Mouse (Mus musculus): ENCODE results near the gene Cdc42bpg. TPM values are rescaled to one million over a fixed set of nuclear protein-coding genes. Genes with fewer than 3 reads are reported as not detected.

Gene Cdc42bpg
- total and polyA plus RNA-seq, 3 experiments = 0.79 to 4.2 (median 2.3) TPM

DNA sequence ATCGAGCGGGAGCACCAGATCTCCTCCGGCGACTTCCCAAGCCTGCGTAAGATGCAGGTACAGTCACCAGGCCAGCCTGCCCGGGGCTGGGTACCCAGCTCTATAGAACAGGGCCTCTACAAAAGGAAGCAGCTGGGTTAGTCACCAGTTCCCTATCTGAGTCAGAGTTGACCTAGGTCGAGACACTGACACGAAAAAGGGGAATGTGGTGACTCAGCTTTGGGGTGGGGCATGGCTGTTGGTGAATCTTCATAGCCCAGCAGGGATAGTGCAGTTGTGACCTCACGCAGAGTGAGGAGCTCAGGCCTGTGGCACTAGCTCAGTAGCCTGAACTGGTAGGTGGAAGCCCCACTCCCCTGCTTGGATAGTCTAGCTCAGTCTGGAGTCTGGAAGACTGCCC, 8.6 kb upstream of the Cdc42bpg start (continued):
- TF ChIP-seq ZMIZ1 (IDR thresholded peaks at IDR 0.05; ENCODE audit: low read depth, low read length) = no peak
- peak; percentile 94 for TF ChIP-seq BHLHE40 (IDR thresholded peaks at IDR 0.05; ENCODE audit: low read depth, low read length)
- no peak for TF ChIP-seq ZKSCAN1 (IDR thresholded peaks at IDR 0.05; ENCODE audit: borderline replicate concordance, low read depth, low read length)
- TF ChIP-seq IRF4 (IDR thresholded peaks at IDR 0.05; ENCODE audit: low read depth, low read length) = peak; percentile 100
- no peak for TF ChIP-seq CHD1 (IDR thresholded peaks at IDR 0.05; ENCODE audit: low read depth, low read length)
- 0 out of 2 replicates have a peak, but pooled peaks have one; percentile 34 for TF ChIP-seq ELF1 (IDR thresholded peaks at IDR 0.05; ENCODE audit: low read depth, low read length)
- peak; percentile 46 for TF ChIP-seq NRF1 (IDR thresholded peaks at IDR 0.05; ENCODE audit: low read depth, low read length)
- peak; percentile 99 for TF ChIP-seq TCF12 (IDR thresholded peaks at IDR 0.05; ENCODE audit: low read depth, low read length)
- peak; percentile 91 for TF ChIP-seq TBP (conservative IDR thresholded peaks at IDR 0.05; ENCODE audit: low read depth, low read length)
- peak; percentile 85 for TF ChIP-seq POLR2A (IDR thresholded peaks at IDR 0.05; ENCODE audit: low read depth, low read length)
- peak; percentile 99 for TF ChIP-seq SIN3A (IDR thresholded peaks at IDR 0.05; ENCODE audit: low read length)
- no peak for TF ChIP-seq E2F4 (IDR thresholded peaks at IDR 0.05; ENCODE audit: insufficient replicate concordance, low read depth, low read length)

DNA sequence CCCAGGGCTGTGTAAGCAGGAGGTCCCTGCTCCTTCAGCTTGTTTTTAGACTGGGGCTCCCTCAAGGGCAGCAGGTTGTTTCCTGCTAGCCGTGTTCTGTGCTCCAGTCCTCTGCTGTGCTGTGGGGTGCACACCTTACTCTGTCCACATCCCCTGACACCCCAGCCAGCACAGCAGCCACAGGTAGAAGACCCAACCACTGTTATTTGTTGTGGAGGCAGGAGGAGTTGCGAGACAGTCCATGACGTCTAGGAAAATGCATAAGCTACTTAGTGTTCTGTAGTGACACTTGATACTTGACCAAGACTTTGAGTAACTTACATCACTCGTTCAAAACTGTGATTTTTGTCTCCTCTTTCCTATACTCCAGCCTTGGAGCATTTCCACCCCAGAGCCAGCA, 7.3 kb upstream of the Cdc42bpg start:
- Histone ChIP-seq H3K9ac (ENCODE audit: insufficient read depth, low read depth) (peak overlapping the region; percentile 60), H3K4me1 (ENCODE audit: control insufficient read depth in 1 of 2, insufficient read depth in 2 of 2) (peaks cover 71 to 98% of the 10 kb centered on the region in 2 experiments), H3K27me3 (replicated peaks) (no peaks in the 10 kb centered on the region), H3K36me3 (replicated peaks in 1 of 2; ENCODE audit: control insufficient read depth in 1 of 2, insufficient read depth in 1 of 2, low read length in 1 of 2) (peaks cover 62 to 77% of the 10 kb centered on the region in 2 experiments), H3K9me3 (replicated peaks; ENCODE audit: low read length) (no peaks in the 10 kb centered on the region), H3K79me2 (replicated peaks; ENCODE audit: control insufficient read depth, extremely low read depth, insufficient read depth, poor library complexity, severe bottlenecking) (peaks cover 41% of the 10 kb centered on the region), H3K27ac (ENCODE audit: insufficient read depth, low read depth) (peak overlapping the region; percentile 99), H3K4me3 (replicated peaks in 1 of 3; ENCODE audit: low read depth in 2 of 3, low read length in 2 of 3, poor library complexity in 1 of 3) (peak overlapping the region; percentile 6 to 51 (median 21)), H3K4me2 (ENCODE audit: insufficient read depth, low read depth, poor library complexity, severe bottlenecking) (peak overlapping the region; percentile 71)
- DNase-seq (ENCODE audit: extremely low read depth) = no peak
- peak; percentile 47; the same call in 1 of the 2 replicates for TF ChIP-seq SIN3A (IDR thresholded peaks at IDR 0.05; ENCODE audit: low read length)
- TF ChIP-seq MXI1 (IDR thresholded peaks at IDR 0.05; ENCODE audit: low read depth, low read length) = 0 out of 2 replicates have a peak, but pooled peaks have one; percentile 18
- peak; percentile 12; the same call in 1 of the 2 replicates for TF ChIP-seq ETS1 (conservative IDR thresholded peaks at IDR 0.05; ENCODE audit: low read depth, low read length)
- no peak for TF ChIP-seq NRF1 (IDR thresholded peaks at IDR 0.05; ENCODE audit: low read depth, low read length)
- TF ChIP-seq HCFC1 (IDR thresholded peaks at IDR 0.05; ENCODE audit: low read depth, low read length) = no peak
- TF ChIP-seq CHD1 (IDR thresholded peaks at IDR 0.05; ENCODE audit: low read depth, low read length) = peak; percentile 85; the same call in 1 of the 2 replicates
- TF ChIP-seq ZMIZ1 (IDR thresholded peaks at IDR 0.05; ENCODE audit: low read depth, low read length) = peak; percentile 36; the same call in 1 of the 2 replicates
- dilution Hi-C loops (cut with MboI; ENCODE audit: extremely low pct_ligation_motif_present, extremely low pct_unique_long_range_greater_than_20kb, low sequenced_read_pairs) (no loop called here), in situ Hi-C loops (cut with MboI; ENCODE audit: low pct_ligation_motif_present, low pct_unique_long_range_greater_than_20kb, low sequenced_read_pairs) (no loop called here)
